Mouse (Mus musculus) heart, adult 2 months (tissue): ENCODE results near the gene Ppp4r3a. TPM values are rescaled to one million over a fixed set of nuclear protein-coding genes. Genes with fewer than 3 reads are reported as not detected.

Source experiments
- DNase-seq, 2 experiments: peaks; one replicate each; pipeline ENCODE4 v3.0.0; 2021
- H3K27ac ChIP-seq: fragments of 200-600 bp; 2 replicates; pipeline ENCODE4 v1.8.1; 2022
- H3K27me3 ChIP-seq: fragments of 200-500 bp; 2 replicates; pipeline ENCODE4 v1.6.1; 2012; ENCODE audit warnings: mild to moderate bottlenecking, low read length, inconsistent platforms, mixed read lengths; ENCODE audit not compliant: control insufficient read depth, insufficient read depth
- H3K36me3 ChIP-seq: fragments of 200-500 bp; 2 replicates; pipeline ENCODE4 v1.6.1; 2012; ENCODE audit warnings: low read length, inconsistent platforms; ENCODE audit not compliant: control insufficient read depth, insufficient read depth
- H3K4me1 ChIP-seq: fragments of 200-500 bp; 2 replicates; pipeline ENCODE4 v1.6.1; 2011; ENCODE audit warnings: low read length; ENCODE audit not compliant: control insufficient read depth, insufficient read depth
- H3K4me3 ChIP-seq: fragments of 200-600 bp; 2 replicates; pipeline ENCODE4 v1.8.1; 2022
- H3K79me2 ChIP-seq: fragments of 200-500 bp; replicated peaks from 2 replicates; pipeline ENCODE4 v1.6.1; 2012; ENCODE audit warnings: mild to moderate bottlenecking, inconsistent platforms, low read length, moderate library complexity, mixed read lengths; ENCODE audit not compliant: control insufficient read depth, insufficient read depth
- H3K9ac ChIP-seq: fragments of 200-500 bp; 2 replicates; pipeline ENCODE4 v1.6.1; 2012; ENCODE audit warnings: low read depth, mild to moderate bottlenecking, control low read depth, inconsistent platforms, low read length, mixed read lengths
- CTCF ChIP-seq: fragments of 200-600 bp; IDR thresholded peaks from 2 replicates; pipeline ENCODE4 v1.8.1; 2022; ENCODE audit warnings: antibody characterized with exemption, mild to moderate bottlenecking, moderate library complexity
- EP300 ChIP-seq: fragments of 200-500 bp; IDR thresholded peaks from 2 replicates; pipeline ENCODE4 v1.6.1; 2011; ENCODE audit warnings: low read depth, low read length, control low read depth; ENCODE audit not compliant: insufficient read depth
- POLR2A ChIP-seq: fragments of 200-500 bp; IDR thresholded peaks from 2 replicates; pipeline ENCODE4 v1.6.1; 2011; ENCODE audit warnings: mild to moderate bottlenecking, low read depth, low read length, control low read depth; ENCODE audit not compliant: insufficient read depth
- WGBS: fragments of 180-500 bp; shearing (Covaris S2); methylation state at CpG from one replicate; pipeline ENCODE4 v1.1.7; 2018; 5-methylcytosine and 5-hydroxymethylcytosine counted together
- intact Hi-C: fragments of 180-260 bp; cut with DNase I; formaldehyde crosslinking; loops from one replicate; pipeline ENCODE4 v1.15.1; 2025
- polyA plus RNA-seq: library from polyadenylated mRNA; depleted of rRNA; stranded (reverse); fragments of >200 nt; gene quantifications from 2 replicates; pipeline ENCODE4 v1.2.3, GENCODE M21; 2012
- total RNA-seq, 2 experiments: library from RNA; stranded (reverse); gene quantifications; 2 replicates each; pipeline ENCODE4 v1.2.3; 2021

Gene Ppp4r3a
- total and polyA plus RNA-seq, 3 experiments: 6.7 to 23.7 (median 22.7) TPM

GRCm38 (mm10) chr12:100999061-100999954, 84.2 kb downstream of the Ppp4r3a start:
- no peak overlapping the region for H3K9ac ChIP-seq
- DNase-seq: no peak
- H3K27ac ChIP-seq: no peak overlapping the region
- intact Hi-C loops: no loop called here
- TF ChIP-seq CTCF: no peak
- TF ChIP-seq POLR2A: no peak
- TF ChIP-seq EP300: no peak
- H3K4me1 ChIP-seq: peaks cover 17% of the 10 kb centered on the region
- no peak overlapping the region for H3K4me3 ChIP-seq
- no peaks in the 10 kb centered on the region for H3K36me3 ChIP-seq
- 53% methylated on average over 7 of the region's 7 CpGs for WGBS
- H3K79me2 ChIP-seq: no peaks in the 10 kb centered on the region; the same call in 1 of the 2 replicates
- no peaks in the 10 kb centered on the region for H3K27me3 ChIP-seq

GRCm38 (mm10) chr12:100998564-100998962, 84.9 kb downstream of the Ppp4r3a start:
- TF ChIP-seq CTCF (no peak), EP300 (no peak), POLR2A (no peak)
- Histone ChIP-seq H3K4me1 (peaks cover 17% of the 10 kb centered on the region), H3K9ac (no peak overlapping the region), H3K4me3 (no peak overlapping the region), H3K27me3 (no peaks in the 10 kb centered on the region), H3K36me3 (no peaks in the 10 kb centered on the region), H3K27ac (peak overlapping the region; percentile 33), H3K79me2 (no peaks in the 10 kb centered on the region; the same call in 1 of the 2 replicates)
- no peak for DNase-seq
- intact Hi-C loops: no loop called here
- 28% methylated on average over 8 of the region's 8 CpGs for WGBS

- Histone ChIP-seq H3K27me3 (no peaks in the 10 kb centered on the region), H3K27ac (peak overlapping the region; percentile 33), H3K4me1 (peaks cover 17% of the 10 kb centered on the region), H3K4me3 (no peak overlapping the region), H3K36me3 (no peaks in the 10 kb centered on the region), H3K79me2 (no peaks in the 10 kb centered on the region; the same call in 1 of the 2 replicates), H3K9ac (no peak overlapping the region)
- no peak for DNase-seq
- TF ChIP-seq POLR2A: no peak
- no peak for TF ChIP-seq CTCF
- no peak for TF ChIP-seq EP300
- intact Hi-C loops: no loop called here
- WGBS: 24% methylated on average over 10 of the region's 10 CpGs
Observed at GRCm38 (mm10) chr12:100997830-100998563, 85.5 kb downstream of the Ppp4r3a start.

GRCm38 (mm10) chr12:100996378-100996898, 87.1 kb downstream of the Ppp4r3a start:
- no peak for TF ChIP-seq EP300
- TF ChIP-seq CTCF: no peak
- Histone ChIP-seq H3K27ac (no peak overlapping the region), H3K4me3 (no peak overlapping the region), H3K9ac (no peak overlapping the region), H3K4me1 (peaks cover 17% of the 10 kb centered on the region), H3K79me2 (no peaks in the 10 kb centered on the region; the same call in 1 of the 2 replicates), H3K36me3 (no peaks in the 10 kb centered on the region), H3K27me3 (no peaks in the 10 kb centered on the region)
- peak in 1 of 2 experiments; percentile 32 for DNase-seq
- 49% methylated on average over 5 of the region's 5 CpGs for WGBS
- intact Hi-C loops: no loop called here

GRCm38 (mm10) chr12:100995607-100996377, 87.7 kb downstream of the Ppp4r3a start:
- no peak overlapping the region for H3K4me3 ChIP-seq
- H3K79me2 ChIP-seq: no peaks in the 10 kb centered on the region
- 88% methylated on average over 16 of the region's 16 CpGs for WGBS
- no peak overlapping the region for H3K27ac ChIP-seq
- no peak for DNase-seq
- intact Hi-C loops: no loop called here
- peaks cover 17% of the 10 kb centered on the region for H3K4me1 ChIP-seq
- no peaks in the 10 kb centered on the region for H3K36me3 ChIP-seq
- TF ChIP-seq CTCF (no peak), POLR2A (no peak), EP300 (no peak)
- no peak overlapping the region for H3K9ac ChIP-seq
- H3K27me3 ChIP-seq: no peaks in the 10 kb centered on the region
